Mouse (Mus musculus) ES-E14 (cell line): ENCODE results near the gene Mea1. TPM values are rescaled to one million over a fixed set of nuclear protein-coding genes. Genes with fewer than 3 reads are reported as not detected.

Source experiments
- DNase-seq: peaks from one replicate; pipeline ENCODE4 v3.0.0-alpha.2; 2013; ENCODE audit warnings: low read depth, low spot score
- H3K27ac ChIP-seq: 2 replicates; pipeline ENCODE4 v1.5.1; 2012; ENCODE audit warnings: low read depth, mild to moderate bottlenecking, low read length, moderate library complexity, mixed read lengths; ENCODE audit not compliant: poor library complexity, insufficient read depth, severe bottlenecking
- H3K36me3 ChIP-seq: 2 replicates; pipeline ENCODE4 v1.6.1; 2012; ENCODE audit warnings: mild to moderate bottlenecking, low read length, moderate library complexity, mixed read lengths; ENCODE audit not compliant: control insufficient read depth, poor library complexity, insufficient read depth, severe bottlenecking
- H3K4me1 ChIP-seq, 2 experiments: fragments of 150-350 bp in 1 of 2; sonication (generic) in 1 of 2; 2 replicates each; pipeline ENCODE4 v1.6.1; 2012; ENCODE audit warnings: low read length in 2 of 2, mild to moderate bottlenecking in 1 of 2, mixed read lengths in 1 of 2; ENCODE audit not compliant: control insufficient read depth in 2 of 2, insufficient read depth in 2 of 2, poor library complexity in 1 of 2
- H3K4me3 ChIP-seq, 2 experiments: fragments of 150-350 bp in 1 of 2; sonication (generic) in 1 of 2; 2 replicates each; pipeline ENCODE4 v1.5.1; 2012; ENCODE audit warnings: low read length in 2 of 2, low read depth in 1 of 2, mild to moderate bottlenecking in 1 of 2, mixed read lengths in 1 of 2; ENCODE audit not compliant: insufficient read depth in 1 of 2, poor library complexity in 1 of 2, severe bottlenecking in 1 of 2
- H3K9ac ChIP-seq: 2 replicates; pipeline ENCODE4 v1.6.1; 2012; ENCODE audit warnings: low read depth, mild to moderate bottlenecking, low read length, mixed read lengths; ENCODE audit not compliant: poor library complexity, insufficient read depth, severe bottlenecking
- H3K9me3 ChIP-seq: fragments of 150-350 bp; sonication (generic); 2 replicates; pipeline ENCODE4 v1.6.1; 2012; ENCODE audit warnings: low read depth, mild to moderate bottlenecking, low read length; ENCODE audit not compliant: control insufficient read depth, insufficient read depth
- CHD2 ChIP-seq: IDR thresholded peaks from 2 replicates; pipeline ENCODE4 v1.6.1; 2014; ENCODE audit warnings: mild to moderate bottlenecking, low read depth, low read length, inconsistent platforms
- HCFC1 ChIP-seq: IDR thresholded peaks from 2 replicates; pipeline ENCODE4 v1.6.1; 2012; ENCODE audit warnings: low read length, inconsistent platforms, borderline replicate concordance; ENCODE audit not compliant: insufficient read depth
- MAFK ChIP-seq: IDR thresholded peaks from 2 replicates; pipeline ENCODE4 v1.6.1; 2014; ENCODE audit warnings: mild to moderate bottlenecking, low read depth, low read length, inconsistent platforms; ENCODE audit not compliant: insufficient read depth
- ZC3H11A ChIP-seq: IDR thresholded peaks from 2 replicates; pipeline ENCODE4 v1.6.1; 2012; ENCODE audit warnings: low read depth, mild to moderate bottlenecking, inconsistent platforms, low read length, borderline replicate concordance
- ZNF384 ChIP-seq: IDR thresholded peaks from 2 replicates; pipeline ENCODE4 v1.6.1; 2012; ENCODE audit warnings: low read depth, low read length, inconsistent platforms
- in situ Hi-C, 2 experiments: fragments of 600-800 bp; cut with MboI; formaldehyde crosslinking; loops; one replicate each; pipeline ENCODE4 v1.15.1; 2025; ENCODE audit warnings: low sequenced_read_pairs in 2 of 2, inconsistent platforms in 1 of 2; ENCODE audit not compliant: unreplicated experiment in 2 of 2
- total RNA-seq: library from RNA; depleted of rRNA; stranded (reverse); fragments of 300-350 nt; gene quantifications from 2 replicates; pipeline ENCODE4 v1.2.3, GENCODE M21; 2012

Mea1 gene
- total RNA-seq, 1 experiment: 77.5 TPM

DNA sequence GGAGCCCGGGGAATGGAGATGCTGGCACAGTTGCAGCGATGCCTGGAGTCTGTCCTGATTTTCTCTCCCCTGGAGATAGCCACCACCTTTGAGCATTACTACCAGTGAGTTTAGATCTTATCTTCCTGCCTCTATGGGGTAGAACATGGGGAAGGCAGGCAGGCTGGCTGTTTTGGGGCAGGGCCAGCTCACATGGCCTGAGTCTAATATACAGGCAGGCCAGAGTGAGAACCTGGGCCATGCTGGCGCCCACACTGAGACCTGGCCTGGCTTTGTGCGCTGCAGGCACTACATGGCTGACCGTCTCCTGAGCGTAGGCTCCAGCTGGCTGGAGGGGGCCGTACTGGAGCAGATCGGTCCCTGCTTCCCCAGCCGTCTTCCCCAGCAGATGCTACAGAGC, 17.2 kb upstream of the Mea1 start:
- H3K4me3 ChIP-seq: no peak overlapping the region
- in situ Hi-C loops: no loop called here
- peaks cover 0 to 8% of the 10 kb centered on the region in 2 experiments; a peak in 1 of 4 replicates for H3K4me1 ChIP-seq
- TF ChIP-seq ZC3H11A: no peak
- no peak for TF ChIP-seq CHD2
- no peak for TF ChIP-seq ZNF384
- no peak for TF ChIP-seq MAFK
- no peak for TF ChIP-seq HCFC1
- no peaks in the 10 kb centered on the region for H3K9me3 ChIP-seq
- no peak for DNase-seq
- no peak overlapping the region for H3K27ac ChIP-seq
- H3K36me3 ChIP-seq: peaks cover 62% of the 10 kb centered on the region
- no peak overlapping the region for H3K9ac ChIP-seq

DNA sequence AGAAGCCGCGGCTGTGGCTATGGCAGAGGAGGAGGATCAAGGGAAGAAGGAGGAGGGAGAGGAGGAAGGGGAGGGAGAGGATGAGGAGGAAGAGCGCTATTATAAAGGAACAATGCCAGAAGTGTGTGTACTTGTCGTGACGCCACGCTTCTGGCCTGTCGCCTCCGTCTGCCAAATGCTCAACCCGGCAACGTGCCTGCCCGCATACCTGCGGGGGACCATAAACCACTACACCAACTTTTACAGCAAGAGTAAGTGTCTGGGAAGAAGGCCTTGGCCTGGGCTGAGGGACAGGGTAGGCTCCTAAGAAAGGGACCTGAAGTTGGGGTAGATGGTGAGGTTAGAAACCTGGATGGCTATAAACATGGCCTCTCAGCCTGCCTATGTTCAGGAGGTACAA, 16.6 kb upstream of the Mea1 start:
- Histone ChIP-seq H3K9me3 (no peaks in the 10 kb centered on the region), H3K4me1 (peaks cover 0 to 7% of the 10 kb centered on the region in 2 experiments; a peak in 1 of 4 replicates), H3K27ac (no peak overlapping the region), H3K9ac (no peak overlapping the region), H3K36me3 (peaks cover 60% of the 10 kb centered on the region), H3K4me3 (no peak overlapping the region)
- DNase-seq: no peak
- TF ChIP-seq HCFC1 (no peak), MAFK (no peak), CHD2 (no peak), ZNF384 (no peak), ZC3H11A (no peak)
- in situ Hi-C loops: no loop called here

DNA sequence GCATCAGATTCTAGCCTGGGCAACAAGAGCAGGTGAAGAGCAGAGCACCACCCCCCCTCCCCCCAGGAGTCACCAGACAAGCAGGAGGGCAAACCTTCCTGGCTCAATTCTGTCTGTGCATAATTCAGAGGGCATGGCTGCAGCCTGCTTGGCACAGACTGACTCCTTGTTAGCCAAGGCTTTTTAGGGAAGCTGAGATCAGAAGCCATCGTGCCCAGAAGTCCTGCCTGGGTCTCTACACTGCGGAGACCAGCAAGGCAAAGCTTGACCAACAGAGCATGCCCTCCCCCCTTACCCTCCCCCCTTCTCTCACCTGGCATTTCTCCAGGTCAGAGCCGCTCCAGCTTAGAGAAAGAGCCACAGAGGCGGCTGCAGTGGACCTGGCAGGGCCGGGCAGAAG, 15.9 kb upstream of the Mea1 start:
- Histone ChIP-seq H3K4me3 (no peak overlapping the region), H3K9ac (no peak overlapping the region), H3K9me3 (no peaks in the 10 kb centered on the region), H3K4me1 (peaks cover 0 to 7% of the 10 kb centered on the region in 2 experiments; a peak in 2 of 4 replicates), H3K27ac (no peak overlapping the region), H3K36me3 (peaks cover 58% of the 10 kb centered on the region)
- no peak for DNase-seq
- in situ Hi-C loops: no loop called here
- TF ChIP-seq CHD2 (no peak), ZNF384 (no peak), HCFC1 (no peak), MAFK (no peak), ZC3H11A (no peak)

DNA sequence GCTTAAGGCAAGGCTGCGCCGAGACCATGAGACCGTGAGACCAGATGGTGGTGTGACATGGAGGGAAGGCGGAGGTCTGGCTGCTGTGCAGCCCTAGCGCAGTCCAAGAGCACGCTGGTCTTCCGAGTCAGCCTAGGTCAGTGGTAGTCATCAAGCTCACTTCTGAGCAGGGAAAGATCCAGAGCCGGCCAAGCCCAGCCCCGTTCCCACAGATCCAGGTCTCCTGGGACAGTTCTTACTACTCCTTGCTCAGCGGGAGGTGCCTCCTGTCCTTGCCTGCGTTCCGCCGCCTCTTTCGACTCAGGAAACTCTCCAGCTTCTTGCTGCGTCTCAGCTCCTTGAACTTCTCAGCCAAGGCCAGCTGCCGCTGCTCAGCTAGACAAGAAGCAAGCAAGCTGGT, 10.9 kb upstream of the Mea1 start:
- DNase-seq: no peak
- Histone ChIP-seq H3K4me1 (peaks cover 4 to 10% of the 10 kb centered on the region in 2 experiments; a peak in 3 of 4 replicates), H3K27ac (no peak overlapping the region), H3K4me3 (no peak overlapping the region), H3K9ac (no peak overlapping the region), H3K9me3 (no peaks in the 10 kb centered on the region), H3K36me3 (peaks cover 47% of the 10 kb centered on the region)
- no peak for TF ChIP-seq CHD2
- no peak for TF ChIP-seq ZC3H11A
- TF ChIP-seq MAFK: no peak
- no peak for TF ChIP-seq ZNF384
- TF ChIP-seq HCFC1: no peak
- in situ Hi-C loops: no loop called here

DNA sequence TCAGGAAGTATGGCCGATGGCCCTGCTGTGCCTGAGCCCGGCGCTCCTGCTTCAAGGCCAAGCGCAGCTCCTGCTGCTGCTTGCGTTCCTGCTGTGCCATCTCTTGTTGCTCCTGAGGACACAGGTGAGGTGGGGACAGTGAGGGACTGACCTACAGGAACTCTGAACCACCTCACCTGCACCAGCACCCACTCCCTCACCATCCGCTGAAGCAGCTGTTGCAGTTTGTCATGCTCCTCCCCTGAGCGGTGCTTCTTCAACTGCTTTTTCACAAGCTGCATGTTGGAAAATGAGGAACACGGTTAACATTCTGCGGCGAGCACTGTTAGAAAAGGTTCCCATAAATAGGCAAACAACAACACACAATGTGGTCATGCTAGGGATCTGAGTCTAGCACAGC, 8.7 kb upstream of the Mea1 start:
- no peak overlapping the region; the same call in 1 of the 2 replicates for H3K27ac ChIP-seq
- no peak for DNase-seq
- H3K36me3 ChIP-seq: peaks cover 31% of the 10 kb centered on the region
- H3K4me3 ChIP-seq: no peak overlapping the region
- in situ Hi-C loops: no loop called here
- peaks cover 4 to 11% of the 10 kb centered on the region in 2 experiments; a peak in 3 of 4 replicates for H3K4me1 ChIP-seq
- TF ChIP-seq ZC3H11A (no peak), ZNF384 (no peak)
- H3K9me3 ChIP-seq: no peaks in the 10 kb centered on the region
- no peak overlapping the region for H3K9ac ChIP-seq
